Mouse (Mus musculus) heart, adult 2 months (tissue): ENCODE data around the gene Xrn1.

Source experiments
- CTCF ChIP-seq: fragments of 200-600 bp; IDR thresholded peaks from 2 replicates; pipeline ENCODE4 v1.8.1; 2022; ENCODE audit warnings: antibody characterized with exemption, mild to moderate bottlenecking, moderate library complexity
- EP300 ChIP-seq: fragments of 200-500 bp; IDR thresholded peaks from 2 replicates; pipeline ENCODE4 v1.6.1; 2011; ENCODE audit warnings: low read depth, low read length, control low read depth; ENCODE audit not compliant: insufficient read depth
- POLR2A ChIP-seq: fragments of 200-500 bp; IDR thresholded peaks from 2 replicates; pipeline ENCODE4 v1.6.1; 2011; ENCODE audit warnings: mild to moderate bottlenecking, low read depth, low read length, control low read depth; ENCODE audit not compliant: insufficient read depth

- TF ChIP-seq CTCF (no peak), EP300 (no peak), POLR2A (no peak)
Measured at GRCm38 (mm10) chr9:96056417-96057223, 102.1 kb downstream of the Xrn1 start.
